Comparison of ENCODE assay signal across 34 mouse cellular contexts in genomic region chr6:37382761-37383160, GRCm38 (mm10).
"Had no signal": no experiment of that assay in that cellular context is flagged by ENCODE, and none has a peak within 500 bp of the region (broad histone marks: within the 10 kb centered on the region; RNA-seq: fewer than 3 reads in every experiment).

No protein-coding gene starts in this region.

- DNase-seq: heart, postnatal 10 days; heart, postnatal 14 days; heart, postnatal 36 days; heart, postnatal 4 days; kidney, adult 11 months; kidney, adult 18-20 months; kidney, adult 2 months; kidney, adult 8-10 months; kidney, adult 9 months; kidney, postnatal 10 days; kidney, postnatal 14 days; kidney, postnatal 25 days; kidney, postnatal 36 days; kidney, postnatal 4 days; layer of hippocampus, adult 9-11 months; layer of hippocampus, postnatal 36 days had no signal

- H3K27ac ChIP-seq: heart, embryonic 10.5 days; heart, embryonic 13.5 days; heart, embryonic 15.5 days; hindbrain, embryonic 10.5 days; hindbrain, embryonic 13.5 days; hindbrain, embryonic 14.5 days; hindbrain, embryonic 15.5 days; hindbrain, postnatal 0 days; intestine, embryonic 15.5 days; kidney, embryonic 15.5 days; kidney, postnatal 0 days; layer of hippocampus, adult 2 months had no signal

- H3K4me1 ChIP-seq: hindbrain, embryonic 10.5 days; hindbrain, embryonic 15.5 days; intestine, embryonic 15.5 days had no signal

- H3K4me3 ChIP-seq: heart, embryonic 10.5 days; heart, embryonic 12.5 days; heart, embryonic 13.5 days; heart, embryonic 15.5 days; hindbrain, embryonic 10.5 days; hindbrain, embryonic 13.5 days; hindbrain, embryonic 15.5 days; intestine, embryonic 15.5 days; kidney, embryonic 15.5 days; layer of hippocampus, adult 2 months had no signal

- H3K9ac ChIP-seq: heart, embryonic 12.5 days; heart, embryonic 13.5 days; heart, embryonic 15.5 days; hindbrain, embryonic 13.5 days; hindbrain, embryonic 14.5 days; hindbrain, embryonic 15.5 days; intestine, embryonic 15.5 days; kidney, embryonic 15.5 days had no signal

- H3K4me2 ChIP-seq: heart, embryonic 11.5 days; heart, embryonic 12.5 days; heart, embryonic 13.5 days; heart, embryonic 15.5 days; hindbrain, embryonic 13.5 days; hindbrain, embryonic 14.5 days; hindbrain, embryonic 15.5 days; intestine, embryonic 15.5 days; kidney, embryonic 15.5 days had no signal

- H3K9me3 ChIP-seq: heart, embryonic 10.5 days; heart, embryonic 12.5 days; heart, embryonic 13.5 days; heart, embryonic 15.5 days; hindbrain, embryonic 10.5 days; hindbrain, embryonic 13.5 days; hindbrain, embryonic 15.5 days; intestine, embryonic 15.5 days; kidney, embryonic 15.5 days had no signal

- H3K36me3 ChIP-seq: hindbrain, embryonic 13.5 days; hindbrain, embryonic 15.5 days had no signal

- H3K27me3 ChIP-seq: heart, embryonic 12.5 days; heart, embryonic 13.5 days; heart, embryonic 15.5 days; hindbrain, embryonic 13.5 days; hindbrain, embryonic 15.5 days; intestine, embryonic 15.5 days; kidney, embryonic 15.5 days had no signal

- ATAC-seq: hindbrain, embryonic 16.5 days; hindbrain, postnatal 0 days; inflammation-experienced regulatory T-cells, adult 6 months; intestine, embryonic 15.5 days; intestine, embryonic 16.5 days; intestine, postnatal 0 days had no signal
